8 mouse cellular contexts compared by ENCODE assay signal in the genomic region with DNA sequence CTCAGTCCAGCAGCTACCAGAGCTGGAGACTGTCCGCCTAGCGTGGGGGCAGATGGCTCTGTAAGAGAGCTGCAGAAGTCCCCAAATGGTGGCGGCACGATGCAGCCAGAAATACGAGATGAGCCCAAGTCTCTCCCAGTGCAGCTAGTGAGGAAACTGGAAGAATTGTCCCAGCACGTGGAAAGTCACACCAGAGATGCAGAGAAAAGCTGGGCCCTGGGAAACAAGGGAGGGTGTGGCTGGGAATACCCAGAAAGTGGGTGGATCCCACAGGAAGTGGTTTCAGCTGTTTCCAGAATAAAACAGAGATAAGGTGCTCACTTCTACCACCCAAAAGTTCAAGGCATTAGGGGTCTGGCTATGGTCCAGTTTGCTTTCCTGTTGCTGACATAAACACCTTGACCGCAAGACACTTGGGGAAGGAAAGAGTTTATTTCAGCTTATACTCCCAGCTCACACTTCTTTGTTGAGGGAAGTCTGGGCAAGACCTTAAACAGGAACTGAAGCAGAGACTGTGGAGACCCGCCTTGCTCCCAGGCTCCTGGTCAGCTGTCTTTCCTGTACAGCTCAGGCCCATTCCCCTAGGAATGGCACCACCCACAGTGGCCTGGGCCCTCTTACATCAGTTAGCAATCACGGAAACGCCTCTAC.
A peak's percentile ranks its signal among the peaks of the same experiment; 100 is the strongest.
DNase-seq lines count a peak whose midpoint lies in the region; ATAC-seq and TF ChIP-seq lines count a peak whose summit lies in the region.

No protein-coding gene starts in this region.

- H3K27me3 ChIP-seq in cerebellum, adult 2 months (ENCODE audit: control insufficient read depth, insufficient read depth, low read length): no peaks in the 10 kb centered on the region
- H3K27me3 ChIP-seq in ES-Bruce4 (ENCODE audit: control insufficient read depth, insufficient read depth, low read length, poor library complexity, severe bottlenecking): no peaks in the 10 kb centered on the region
- no peaks in the 10 kb centered on the region for H3K27me3 ChIP-seq in intestine, embryonic 15.5 days (replicated peaks)
- H3K27me3 ChIP-seq in liver, embryonic 15.5 days: no peaks in the 10 kb centered on the region

- no peaks in the 10 kb centered on the region for H3K36me3 ChIP-seq in ES-Bruce4 (ENCODE audit: control insufficient read depth, insufficient read depth, low read length, poor library complexity, severe bottlenecking)
- no peaks in the 10 kb centered on the region for H3K36me3 ChIP-seq in intestine, embryonic 15.5 days
- H3K36me3 ChIP-seq in liver, embryonic 15.5 days (replicated peaks): no peaks in the 10 kb centered on the region

- peak; percentile 40 to 41 for DNase-seq in cerebellum, adult 2 months
- DNase-seq in cerebellum, adult 9-10 months: no peak
- DNase-seq in gastrocnemius, postnatal 14 days: peak; percentile 42
- DNase-seq in thymus, adult 18-20 months: no peak
- DNase-seq in ovary, postnatal 36 days (ENCODE audit: low spot score): no peak

- no peak for ATAC-seq in intestine, embryonic 15.5 days
- ATAC-seq in liver, embryonic 15.5 days (ENCODE audit: insufficient read depth): no peak

- TF ChIP-seq EP300 in ES-Bruce4 (IDR thresholded peaks at IDR 0.05; ENCODE audit: insufficient read depth, low read depth, low read length): no peak

- WGBS in cerebellum, adult 2 months: 45% methylated on average over 10 of the region's 10 CpGs
- WGBS in intestine, embryonic 15.5 days: 58% methylated on average over 10 of the region's 10 CpGs
- WGBS in liver, embryonic 15.5 days (ENCODE audit: insufficient replicate concordance): 12% methylated on average over 10 of the region's 10 CpGs

- no peak overlapping the region for H3K27ac ChIP-seq in cerebellum, adult 2 months (ENCODE audit: insufficient read depth, low read length)
- H3K27ac ChIP-seq in ES-Bruce4 (ENCODE audit: insufficient read depth, low read length): peak overlapping the region; percentile 85
- peak overlapping the region; percentile 37 for H3K27ac ChIP-seq in intestine, embryonic 15.5 days
- H3K27ac ChIP-seq in liver, embryonic 15.5 days (replicated peaks): peak overlapping the region; percentile 16; the same call in 1 of the 2 replicates

- no peaks in the 10 kb centered on the region for H3K4me1 ChIP-seq in cerebellum, adult 2 months (ENCODE audit: control insufficient read depth, insufficient read depth, low read length)
- peaks cover 3% of the 10 kb centered on the region for H3K4me1 ChIP-seq in ES-Bruce4 (ENCODE audit: control insufficient read depth, insufficient read depth, low read length)
- H3K4me1 ChIP-seq in intestine, embryonic 15.5 days (replicated peaks): peaks cover 19% of the 10 kb centered on the region
- H3K4me1 ChIP-seq in liver, embryonic 15.5 days (replicated peaks): peaks cover 43% of the 10 kb centered on the region

- no peak for TF ChIP-seq POLR2A in cerebellum, adult 2 months (IDR thresholded peaks at IDR 0.05; ENCODE audit: borderline replicate concordance, insufficient read depth, low read length)
- TF ChIP-seq POLR2A in ES-Bruce4 (IDR thresholded peaks at IDR 0.05; ENCODE audit: insufficient read depth, low read length): no peak

- TF ChIP-seq CTCF in cerebellum, adult 2 months (IDR thresholded peaks at IDR 0.05; ENCODE audit: borderline replicate concordance, insufficient read depth, low read depth, low read length): no peak; the same call in 1 of the 2 replicates
- no peak for TF ChIP-seq CTCF in ES-Bruce4 (IDR thresholded peaks at IDR 0.05; ENCODE audit: low read depth, low read length)

- intact Hi-C loops in gastrocnemius, postnatal 14 days (cut with DNase I; ENCODE audit: low total_unique reads): loop anchor here (10.0 kb wide), 1 partner anchor 313 kb away; no protein-coding TSS in a partner anchor

- no peak overlapping the region for H3K4me3 ChIP-seq in cerebellum, adult 2 months (replicated peaks; ENCODE audit: insufficient read depth, low read depth, low read length)
- H3K4me3 ChIP-seq in ES-Bruce4 (ENCODE audit: low read depth, low read length): peak overlapping the region; percentile 5; the same call in 1 of the 2 replicates
- no peak overlapping the region for H3K4me3 ChIP-seq in intestine, embryonic 15.5 days (replicated peaks)
- no peak overlapping the region for H3K4me3 ChIP-seq in liver, embryonic 15.5 days (replicated peaks)

- 0 out of 2 replicates have a peak overlapping the region, but pooled peaks have one; percentile 19 for H3K4me2 ChIP-seq in intestine, embryonic 15.5 days (replicated peaks)
- H3K4me2 ChIP-seq in liver, embryonic 15.5 days: peak overlapping the region; percentile 1; the same call in 1 of the 2 replicates

- no peaks in the 10 kb centered on the region for H3K9me3 ChIP-seq in ES-Bruce4 (replicated peaks; ENCODE audit: control insufficient read depth, insufficient read depth, low read length, poor library complexity, severe bottlenecking)
- no peaks in the 10 kb centered on the region for H3K9me3 ChIP-seq in intestine, embryonic 15.5 days
- no peaks in the 10 kb centered on the region for H3K9me3 ChIP-seq in liver, embryonic 15.5 days (replicated peaks)

- peak overlapping the region; percentile 17 for H3K9ac ChIP-seq in ES-Bruce4 (ENCODE audit: low read depth, poor library complexity, severe bottlenecking)
- H3K9ac ChIP-seq in intestine, embryonic 15.5 days: no peak overlapping the region
- H3K9ac ChIP-seq in liver, embryonic 15.5 days: no peak overlapping the region

Comparison
In these comparisons a context has a peak if more than half of its experiments do, and no peak if none do; other contexts are left out.
1. DNase-seq: peak in cerebellum, adult 2 months (2 of 2) and gastrocnemius, postnatal 14 days (single experiment); none in cerebellum, adult 9-10 months (single experiment), thymus, adult 18-20 months (0 of 2) and ovary, postnatal 36 days (single experiment).